Mouse (Mus musculus) lung, embryonic 16.5 days (tissue): ENCODE measurements around the gene Slc7a15. TPM values are rescaled to one million over a fixed set of nuclear protein-coding genes. Genes with fewer than 3 reads are reported as not detected.
"Not testable (repeated sequence)": the region's sequence is repeated elsewhere in the genome, so short reads cannot be mapped to it uniquely, and the experiment has no call there.

Experiments
- ATAC-seq: fragments of 200-750 bp; cut with Nextera tagmentation; 2 replicates; pipeline ENCODE4 v1.8.0; 2017; ENCODE audit warnings: low read depth, mild to moderate bottlenecking, moderate library complexity
- H3K27ac ChIP-seq: fragments of 300-500 bp; sonication (generic); 2 replicates; pipeline ENCODE4 v1.5.1; 2014; ENCODE audit warnings: mild to moderate bottlenecking, control low read depth, low read length
- H3K27me3 ChIP-seq: fragments of 300-500 bp; sonication (generic); 2 replicates; pipeline ENCODE4 v1.6.1; 2014; ENCODE audit warnings: low read depth, low read length, mixed read lengths; ENCODE audit not compliant: control insufficient read depth, insufficient read depth
- H3K36me3 ChIP-seq: fragments of 300-500 bp; sonication (generic); 2 replicates; pipeline ENCODE4 v1.6.1; 2014; ENCODE audit warnings: low read length; ENCODE audit not compliant: control insufficient read depth, insufficient read depth
- H3K4me1 ChIP-seq: fragments of 300-500 bp; sonication (generic); replicated peaks from 2 replicates; pipeline ENCODE4 v1.6.1; 2014; ENCODE audit warnings: low read length, mixed read lengths; ENCODE audit not compliant: control insufficient read depth, insufficient read depth
- H3K4me2 ChIP-seq: fragments of 300-500 bp; sonication (generic); 2 replicates; pipeline ENCODE4 v1.6.1; 2014; ENCODE audit warnings: low read depth, low read length, control low read depth
- H3K4me3 ChIP-seq: fragments of 300-500 bp; sonication (generic); 2 replicates; pipeline ENCODE4 v1.5.1; 2014; ENCODE audit warnings: mild to moderate bottlenecking, low read length, control low read depth
- H3K9ac ChIP-seq: fragments of 300-500 bp; sonication (generic); 2 replicates; pipeline ENCODE4 v1.6.1; 2014; ENCODE audit warnings: low read length, control low read depth
- H3K9me3 ChIP-seq: fragments of 300-500 bp; sonication (generic); 2 replicates; pipeline ENCODE4 v1.6.1; 2016; ENCODE audit warnings: low read length; ENCODE audit not compliant: control insufficient read depth
- WGBS: fragments of 180-500 bp; shearing (Covaris S2); extraction: QIAGEN DNeasy Blood & Tissue Kit; methylation state at CpG from one replicate; pipeline ENCODE4 v1.1.7; 2014; 5-methylcytosine and 5-hydroxymethylcytosine counted together
- polyA plus RNA-seq: library from polyadenylated mRNA; unstranded; fragments of >200 nt; fragmentation: Nextera tagmentation; extraction: Ambion mirVana; gene quantifications from 2 replicates; pipeline ENCODE4 v1.2.1, GENCODE M21; 2015

Gene Slc7a15
- polyA plus RNA-seq = not detected in 2 replicates

DNA sequence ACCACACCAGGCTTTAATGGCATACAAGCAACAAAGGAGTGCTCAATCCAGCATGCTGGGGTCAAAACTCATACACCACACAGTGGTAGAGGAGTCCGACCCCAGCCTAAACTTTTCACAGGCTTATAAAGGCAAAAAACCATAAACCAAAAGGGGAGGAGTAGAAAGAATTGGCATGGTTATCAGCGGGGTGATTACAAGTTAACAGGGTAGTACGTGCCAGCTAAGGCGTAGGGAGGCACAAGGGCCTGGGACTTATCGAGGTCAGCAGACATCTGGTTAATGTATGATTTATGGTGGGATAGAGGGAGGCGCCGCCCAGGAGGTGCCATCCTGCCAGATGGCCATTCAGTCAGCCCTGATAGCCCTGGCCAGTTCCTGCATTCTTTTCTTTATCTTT lies at the start of gene Slc7a15:
Slc7a15 (minus strand) TSS at position 101 of the 400 bp plus-strand sequence.
- not testable (repeated sequence) for H3K4me2 ChIP-seq, H3K27me3 ChIP-seq, H3K4me3 ChIP-seq, H3K9ac ChIP-seq, H3K9me3 ChIP-seq, H3K4me1 ChIP-seq, H3K36me3 ChIP-seq, ATAC-seq, H3K27ac ChIP-seq
- 90% methylated on average over 7 of the region's 7 CpGs for WGBS

DNA sequence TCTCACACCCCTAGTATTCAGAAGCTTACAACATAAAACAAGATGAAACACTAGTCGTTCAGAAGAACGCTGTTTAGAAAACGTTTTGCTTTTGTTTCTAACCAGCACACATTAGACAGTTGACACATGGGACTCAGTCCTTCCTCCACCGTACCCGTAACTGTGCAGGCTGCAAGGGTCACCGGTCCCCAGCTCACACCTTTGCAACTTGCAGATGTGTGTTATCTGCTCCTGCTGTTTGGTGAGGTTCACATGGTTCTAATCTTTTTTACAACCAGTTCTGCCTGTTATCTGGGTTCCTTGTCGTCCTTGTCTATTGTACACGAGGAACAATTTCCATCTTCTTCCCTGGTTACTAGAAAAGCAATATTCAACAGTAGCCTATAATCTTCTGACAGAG lies 49.3 kb upstream of the Slc7a15 start:
- H3K27me3 ChIP-seq, H3K9me3 ChIP-seq, H3K27ac ChIP-seq, H3K9ac ChIP-seq, H3K4me1 ChIP-seq, H3K36me3 ChIP-seq, ATAC-seq, H3K4me3 ChIP-seq, H3K4me2 ChIP-seq: not testable (repeated sequence)
- WGBS = 54% methylated on average over 8 of the region's 8 CpGs

DNA sequence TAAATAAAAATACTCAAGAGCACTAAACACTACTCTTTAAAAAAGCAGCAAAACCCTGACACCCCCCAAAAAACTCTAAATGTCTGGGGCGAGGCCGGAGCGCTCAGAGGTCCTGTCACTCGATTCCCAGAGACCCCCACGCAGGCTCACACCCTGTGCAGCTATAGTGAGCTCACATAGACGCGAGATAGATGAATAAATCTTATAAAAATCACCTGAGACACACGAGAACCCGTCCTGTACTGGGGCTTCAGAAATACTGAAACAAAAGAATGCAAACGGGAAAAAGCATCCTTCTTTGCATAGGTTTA lies 42.5 kb upstream of the Slc7a15 start:
- peak overlapping the region; percentile 71 for H3K4me2 ChIP-seq
- WGBS = 8% methylated on average over 10 of the region's 10 CpGs
- H3K9me3 ChIP-seq = no peaks in the 10 kb centered on the region
- H3K27me3 ChIP-seq = no peaks in the 10 kb centered on the region
- H3K36me3 ChIP-seq = no peaks in the 10 kb centered on the region
- ATAC-seq = peak; percentile 30; the same call in 1 of the 2 replicates
- peak overlapping the region; percentile 94 for H3K4me3 ChIP-seq
- H3K4me1 ChIP-seq = no peaks in the 10 kb centered on the region
- H3K27ac ChIP-seq = 0 out of 2 replicates have a peak overlapping the region, but pooled peaks have one; percentile 10
- peak overlapping the region; percentile 98 for H3K9ac ChIP-seq

DNA sequence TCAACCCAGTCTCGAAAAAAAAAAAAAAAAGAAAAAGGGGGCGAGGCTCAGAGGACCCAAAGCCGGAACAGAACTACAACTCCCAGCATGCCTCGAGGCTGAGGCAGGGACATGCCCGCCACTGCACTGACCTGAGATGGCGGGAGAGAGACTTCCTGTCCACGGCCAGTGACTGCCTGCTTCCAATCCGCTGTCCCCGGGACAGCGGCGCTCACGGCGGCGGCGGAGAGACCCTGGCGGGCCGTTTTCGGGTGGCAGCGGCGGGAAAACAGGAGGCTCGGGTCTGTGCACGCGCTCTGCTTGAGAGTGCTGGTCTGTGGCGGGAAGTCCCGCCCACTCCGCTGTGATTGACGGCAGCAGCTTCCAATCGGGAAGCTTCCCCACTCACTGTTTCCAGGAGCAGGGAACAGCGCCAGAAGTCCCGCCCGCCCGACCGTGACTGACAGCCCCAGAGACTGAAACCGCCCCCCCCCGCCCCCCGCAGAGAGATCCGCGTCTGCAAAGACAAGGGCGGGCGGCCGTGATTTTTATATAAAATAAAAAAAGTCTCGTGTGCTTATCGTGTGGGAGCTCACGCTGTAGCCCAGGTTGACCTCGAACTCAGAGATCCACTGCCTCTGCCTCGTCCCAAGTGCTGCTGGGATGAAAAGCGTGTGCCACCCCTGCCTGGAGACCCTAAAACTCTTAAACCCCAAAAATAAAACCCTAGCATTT lies 42.0 kb upstream of the Slc7a15 start:
- Histone ChIP-seq H3K27me3 (no peaks in the 10 kb centered on the region), H3K4me1 (no peaks in the 10 kb centered on the region), H3K9ac (peak overlapping the region; percentile 98), H3K4me3 (peak overlapping the region; percentile 94), H3K9me3 (no peaks in the 10 kb centered on the region), H3K36me3 (no peaks in the 10 kb centered on the region), H3K27ac (peak overlapping the region; percentile 97), H3K4me2 (peak overlapping the region; percentile 71)
- WGBS = under 1% methylated on average over 46 of the region's 47 CpGs
- ATAC-seq = peak; percentile 99

DNA sequence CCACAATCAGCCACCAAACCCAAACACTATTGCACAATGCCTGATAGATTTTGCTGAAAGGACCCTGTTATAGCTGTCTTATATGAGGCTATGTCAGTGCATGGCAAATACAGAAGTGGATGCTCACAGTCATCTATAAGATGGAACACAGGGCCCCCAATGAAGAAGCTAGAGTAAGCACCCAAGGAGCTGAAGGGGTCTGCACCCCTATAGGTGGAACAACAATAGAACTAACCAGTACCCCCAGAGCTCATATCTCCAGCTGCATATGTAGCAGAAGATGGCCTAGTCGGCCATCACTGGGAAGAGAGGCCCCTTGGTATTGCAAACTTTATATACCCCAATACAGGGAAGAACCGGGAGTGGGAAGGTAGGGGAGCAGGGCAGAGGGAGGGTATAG lies 41.3 kb upstream of the Slc7a15 start:
- not testable (repeated sequence) for H3K4me1 ChIP-seq, H3K27me3 ChIP-seq, H3K27ac ChIP-seq, H3K36me3 ChIP-seq, H3K9me3 ChIP-seq, ATAC-seq
- WGBS = 0% methylated on average over 2 of the region's 2 CpGs
- H3K4me3 ChIP-seq = peak overlapping the region; percentile 94
- H3K9ac ChIP-seq = peak overlapping the region; percentile 57; the same call in 1 of the 2 replicates
- peak overlapping the region; percentile 59 for H3K4me2 ChIP-seq

DNA sequence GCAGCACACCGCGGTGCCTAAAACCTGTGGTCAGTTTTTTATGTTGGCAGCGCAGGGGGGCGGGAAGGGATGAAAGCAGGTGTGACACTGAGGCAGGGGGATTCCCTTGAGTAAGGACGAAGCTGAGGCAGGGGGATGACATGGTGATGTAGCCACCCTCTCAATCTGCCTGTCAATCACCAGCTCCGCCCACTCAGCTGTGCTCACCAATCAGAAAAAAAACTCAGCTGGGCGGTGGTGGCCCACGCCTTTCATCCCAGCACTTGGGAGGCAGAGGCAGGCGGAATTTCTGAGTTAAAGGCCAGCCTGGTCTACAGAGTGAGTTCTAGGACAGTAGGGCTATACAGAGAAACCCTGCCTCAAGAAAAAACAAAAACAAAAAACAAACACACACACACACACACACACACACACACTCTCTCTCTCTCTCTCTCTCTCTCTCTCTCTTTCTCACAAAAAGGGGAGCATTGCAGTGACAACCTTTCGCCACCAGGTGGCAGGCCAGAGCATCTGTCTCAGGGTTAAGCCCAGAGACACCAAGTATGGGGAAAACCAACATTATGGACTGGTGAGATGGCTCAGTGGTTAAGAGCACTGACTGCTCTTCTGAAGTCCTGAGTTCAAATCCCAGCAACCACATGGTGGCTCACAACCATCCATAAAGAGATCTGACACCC lies 39.7 kb upstream of the Slc7a15 start:
- not testable (repeated sequence) for ATAC-seq, H3K27ac ChIP-seq, H3K4me1 ChIP-seq, H3K9me3 ChIP-seq, H3K36me3 ChIP-seq, H3K4me2 ChIP-seq, H3K27me3 ChIP-seq, H3K9ac ChIP-seq, H3K4me3 ChIP-seq
- 74% methylated on average over 10 of the region's 10 CpGs for WGBS

DNA sequence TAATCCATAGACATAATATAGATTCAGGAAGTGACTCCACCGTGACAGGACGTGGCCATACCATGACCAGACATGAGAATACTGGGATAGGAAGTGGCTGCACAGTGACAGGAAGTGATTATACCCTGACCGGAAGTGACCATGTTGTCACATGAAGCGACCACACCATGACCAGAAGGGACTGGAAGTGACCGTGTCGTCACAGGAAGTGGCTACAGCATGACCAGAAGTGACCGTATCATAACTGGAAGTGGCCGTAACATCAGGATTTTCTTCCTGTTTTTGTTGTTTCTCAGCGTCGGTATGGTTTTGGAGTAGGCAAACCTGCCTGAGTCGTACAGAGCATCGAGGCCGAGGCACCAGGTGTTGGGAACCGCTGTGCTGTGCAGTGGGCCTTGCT lies 38.1 kb upstream of the Slc7a15 start:
- no peak overlapping the region for H3K27ac ChIP-seq
- no peak overlapping the region for H3K4me2 ChIP-seq
- H3K36me3 ChIP-seq = no peaks in the 10 kb centered on the region
- no peak for ATAC-seq
- no peaks in the 10 kb centered on the region for H3K9me3 ChIP-seq
- H3K27me3 ChIP-seq = no peaks in the 10 kb centered on the region
- 85% methylated on average over 14 of the region's 14 CpGs for WGBS
- H3K4me1 ChIP-seq = no peaks in the 10 kb centered on the region
- H3K9ac ChIP-seq = no peak overlapping the region
- no peak overlapping the region for H3K4me3 ChIP-seq

DNA sequence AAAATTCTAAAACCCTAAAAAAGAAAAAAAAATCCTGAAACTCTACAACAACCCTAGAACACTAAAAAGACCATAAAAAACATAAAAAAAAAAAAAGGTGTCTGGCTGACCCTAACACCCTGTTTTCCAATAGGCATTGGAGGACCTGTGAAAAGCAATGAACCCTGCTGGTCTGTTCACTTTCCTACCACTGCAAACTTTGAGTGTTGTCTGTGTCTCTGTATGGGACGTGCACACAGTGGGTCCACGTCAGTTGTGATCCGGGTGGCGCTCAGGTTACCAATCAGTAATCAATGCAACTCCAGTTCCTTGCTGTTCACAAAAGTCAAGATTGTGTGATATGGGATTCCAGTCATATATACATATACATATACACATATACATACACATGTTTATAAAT lies 36.7 kb upstream of the Slc7a15 start:
- Histone ChIP-seq H3K9ac (no peak overlapping the region), H3K4me3 (no peak overlapping the region), H3K4me2 (no peak overlapping the region), H3K9me3 (no peaks in the 10 kb centered on the region), H3K36me3 (no peaks in the 10 kb centered on the region), H3K27ac (no peak overlapping the region), H3K27me3 (no peaks in the 10 kb centered on the region), H3K4me1 (no peaks in the 10 kb centered on the region)
- WGBS = 98% methylated on average over 4 of the region's 4 CpGs
- no peak for ATAC-seq

DNA sequence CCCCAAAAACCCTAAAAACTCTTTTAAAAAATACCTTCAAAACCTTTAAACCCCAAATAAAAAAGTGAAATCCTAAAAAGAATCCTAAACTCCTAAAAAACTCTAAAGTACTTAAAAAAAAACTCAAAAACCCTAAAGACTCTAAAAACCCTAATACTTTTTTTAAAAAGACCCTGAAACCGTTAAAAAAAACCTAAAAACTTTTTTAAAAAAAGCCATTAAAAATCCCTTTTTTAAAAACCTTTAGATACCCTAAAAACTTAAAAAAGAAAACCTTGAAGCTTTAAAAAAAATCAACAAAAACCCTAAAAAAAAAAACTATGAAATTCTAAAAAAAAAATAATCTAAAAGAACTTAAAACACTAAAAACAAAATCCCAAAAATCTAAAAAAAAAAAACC lies 35.4 kb upstream of the Slc7a15 start:
- Histone ChIP-seq H3K9ac (no peak overlapping the region), H3K4me1 (no peaks in the 10 kb centered on the region), H3K27ac (no peak overlapping the region), H3K4me3 (no peak overlapping the region), H3K36me3 (no peaks in the 10 kb centered on the region), H3K4me2 (no peak overlapping the region), H3K9me3 (no peaks in the 10 kb centered on the region), H3K27me3 (no peaks in the 10 kb centered on the region)
- ATAC-seq = no peak
- WGBS = 92% methylated on average over 1 of the region's 1 CpGs
